Mouse (Mus musculus) layer of hippocampus, adult 8-10 months (tissue): Measurements from ENCODE around the gene Sppl2c. TPM values are rescaled to one million over a fixed set of nuclear protein-coding genes. Genes with fewer than 3 reads are reported as not detected.

Source experiments
- DNase-seq, 2 experiments: peaks; one replicate each; pipeline ENCODE4 v3.0.0; 2022; ENCODE audit warnings: low spot score in 2 of 2
- total RNA-seq, 4 experiments: library from RNA; stranded (reverse); gene quantifications; 2 replicates each; pipeline ENCODE4 v1.2.4; 2022

Gene Sppl2c
- total RNA-seq = not detected

- DNase-seq = no peak
Measured at GRCm38 (mm10) chr11:104186135-104186836, at the start of gene Sppl2c. Gene Sppl2c, plus strand, starts transcription at chr11:104186327.

GRCm38 (mm10) chr11:104138976-104139375, 47.2 kb upstream of the Sppl2c start:
- DNase-seq = no peak

GRCm38 (mm10) chr11:104144930-104145329, 41.2 kb upstream of the Sppl2c start:
- no peak for DNase-seq

GRCm38 (mm10) chr11:104148787-104149186, 37.3 kb upstream of the Sppl2c start:
- DNase-seq = no peak

- DNase-seq = no peak
Measured at GRCm38 (mm10) chr11:104150911-104151310, 35.2 kb upstream of the Sppl2c start.

GRCm38 (mm10) chr11:104154332-104154731, 31.8 kb upstream of the Sppl2c start:
- no peak for DNase-seq

- DNase-seq = no peak
Measured at GRCm38 (mm10) chr11:104154820-104155635, 31.1 kb upstream of the Sppl2c start.

GRCm38 (mm10) chr11:104155899-104156298, 30.2 kb upstream of the Sppl2c start:
- DNase-seq = no peak

GRCm38 (mm10) chr11:104156391-104156790, 29.7 kb upstream of the Sppl2c start:
- DNase-seq = no peak

- peak; percentile 77 to 78 for DNase-seq
Measured at GRCm38 (mm10) chr11:104157603-104158259, 28.4 kb upstream of the Sppl2c start.

- DNase-seq = no peak
Measured at GRCm38 (mm10) chr11:104158260-104158907, 27.7 kb upstream of the Sppl2c start.

GRCm38 (mm10) chr11:104159769-104160272, 26.3 kb upstream of the Sppl2c start:
- no peak for DNase-seq

- no peak for DNase-seq
Measured at GRCm38 (mm10) chr11:104161153-104161552, 25.0 kb upstream of the Sppl2c start.

GRCm38 (mm10) chr11:104164257-104164656, 21.9 kb upstream of the Sppl2c start:
- no peak for DNase-seq

GRCm38 (mm10) chr11:104171281-104171781, 14.8 kb upstream of the Sppl2c start:
- DNase-seq = peak; percentile 62 to 81

- DNase-seq = no peak
Measured at GRCm38 (mm10) chr11:104178893-104179292, 7.2 kb upstream of the Sppl2c start.

- no peak for DNase-seq
Measured at GRCm38 (mm10) chr11:104179804-104180203, 6.3 kb upstream of the Sppl2c start.

GRCm38 (mm10) chr11:104182141-104182540, 4.0 kb upstream of the Sppl2c start:
- DNase-seq = no peak

GRCm38 (mm10) chr11:104186837-104187150, 667 bp downstream of the Sppl2c start:
- DNase-seq = no peak

GRCm38 (mm10) chr11:104187766-104188165, 1.6 kb downstream of the Sppl2c start:
- no peak for DNase-seq

- no peak for DNase-seq
Measured at GRCm38 (mm10) chr11:104190008-104190407, 3.9 kb downstream of the Sppl2c start.
